Mouse (Mus musculus) embryo, embryonic 9.5 days (tissue): Measurements from ENCODE around the gene Celf2.

Experiments
- DNase-seq: peaks from one replicate; pipeline ENCODE4 v3.0.0-alpha.2; 2017; ENCODE audit errors: extremely low spot score

The Celf2 gene

DNA sequence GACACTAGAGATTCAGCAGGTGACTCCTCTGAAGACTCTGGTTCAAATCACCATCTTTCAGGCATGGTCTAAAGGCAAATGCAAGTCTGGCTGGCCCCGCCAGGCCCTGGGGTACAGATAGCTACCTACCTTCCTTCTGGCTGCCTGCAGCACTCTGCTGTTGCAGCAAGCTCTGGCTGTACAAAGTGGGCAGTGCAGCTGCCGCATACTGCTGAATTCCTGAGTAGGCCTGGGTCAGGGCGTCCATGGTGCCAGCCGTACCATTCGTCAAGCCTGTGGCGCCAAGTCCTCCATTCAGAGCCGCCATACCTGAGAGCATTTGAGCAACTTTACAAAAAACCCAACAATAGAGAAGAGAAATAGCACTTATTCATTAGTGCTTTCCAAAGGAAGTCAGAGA lies 955.7 kb downstream of the Celf2 start:
- no peak for DNase-seq

GRCm38 (mm10) chr2:6549251-6549650 lies 960.1 kb downstream of the Celf2 start:
- DNase-seq, result no peak

GRCm38 (mm10) chr2:6547139-6547664 lies 962.2 kb downstream of the Celf2 start:
- DNase-seq, result peak; percentile 67

GRCm38 (mm10) chr2:6546462-6547138 lies 962.8 kb downstream of the Celf2 start:
- DNase-seq, result peak; percentile 12

DNA sequence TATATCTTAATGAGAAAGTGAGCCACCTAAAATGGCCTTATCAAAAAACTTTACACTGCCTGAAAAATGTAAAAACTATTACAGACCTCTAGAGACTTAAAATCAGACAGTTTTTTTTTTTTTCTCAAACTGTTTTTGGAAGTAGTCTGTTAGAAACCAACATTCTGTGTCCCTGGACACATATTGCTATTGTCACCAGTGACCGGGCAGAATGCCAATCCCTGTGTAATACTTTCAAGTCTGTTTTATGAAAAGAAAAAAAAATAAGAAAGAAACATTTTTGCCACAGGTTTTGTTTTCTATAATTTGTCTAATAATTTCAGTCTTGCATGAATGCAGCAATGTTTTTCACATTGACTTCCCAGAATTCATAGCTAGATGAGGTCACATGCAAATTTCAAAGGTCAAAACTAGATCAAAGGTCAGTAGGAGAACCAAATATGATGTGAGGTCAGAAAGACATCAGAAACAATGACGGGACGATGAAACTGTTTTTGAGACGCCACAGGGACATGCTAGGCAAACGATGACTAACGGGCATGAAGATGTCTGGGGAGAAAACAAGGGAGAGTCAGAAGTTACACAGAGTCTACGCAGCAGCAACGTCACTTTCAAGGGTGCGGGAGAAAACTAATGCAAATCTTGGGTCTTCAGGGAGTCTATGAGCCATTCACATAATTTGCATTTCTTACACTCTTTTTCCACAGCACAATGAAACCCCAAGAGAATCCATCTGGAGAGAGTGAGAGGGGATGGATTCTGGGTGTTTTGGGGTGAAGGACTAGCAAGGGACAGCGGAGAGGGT lies 964.0 kb downstream of the Celf2 start:
- DNase-seq, result no peak

DNA sequence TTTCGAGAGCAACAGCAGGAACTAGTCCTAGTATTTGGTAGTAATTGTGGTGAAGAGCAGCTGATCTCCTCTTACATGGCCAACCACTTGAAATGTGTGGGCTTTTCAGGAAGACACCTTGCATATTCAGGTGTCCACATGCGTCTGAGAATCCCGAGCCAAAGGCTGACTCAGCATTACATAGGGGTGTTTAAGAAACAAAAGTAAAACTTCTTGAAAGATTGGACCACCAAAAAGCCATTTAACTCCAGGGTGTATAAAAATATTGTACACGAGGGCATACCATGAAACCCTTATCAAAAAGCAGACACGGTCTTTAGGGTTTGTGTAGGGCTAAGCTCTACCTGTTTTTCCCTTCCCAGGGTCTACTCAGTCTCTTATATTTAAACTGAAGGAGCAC lies 965.7 kb downstream of the Celf2 start:
- no peak for DNase-seq

DNA sequence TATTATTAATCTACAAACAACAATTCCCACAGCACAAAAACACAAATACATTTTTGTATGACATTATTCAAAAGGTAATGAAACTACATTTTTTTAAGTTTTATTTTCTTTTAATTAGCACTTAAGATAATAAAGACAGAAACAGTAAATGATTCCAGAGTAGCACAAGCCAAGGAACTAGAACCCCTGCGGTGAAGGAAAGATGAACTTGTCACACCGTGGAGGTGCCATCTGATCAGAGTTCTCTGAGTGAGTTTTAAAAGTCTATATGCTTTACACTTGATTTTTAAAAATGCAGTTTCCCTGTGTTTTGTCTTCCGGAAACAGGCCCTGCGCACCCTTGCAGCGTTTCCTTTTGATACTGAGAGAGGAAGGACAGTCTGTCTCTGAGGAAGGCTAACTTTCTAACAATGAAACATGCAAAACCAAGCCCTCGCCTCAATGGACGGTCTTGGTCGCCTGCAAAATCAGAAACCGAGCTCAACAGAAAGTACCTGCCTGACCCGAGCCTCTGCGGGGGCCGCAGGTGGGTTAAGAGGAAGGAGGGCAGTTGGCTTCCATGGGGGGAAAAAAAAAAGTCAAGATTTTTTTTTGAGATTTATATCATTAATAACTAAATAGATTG lies 966.7 kb downstream of the Celf2 start:
- no peak for DNase-seq

DNA sequence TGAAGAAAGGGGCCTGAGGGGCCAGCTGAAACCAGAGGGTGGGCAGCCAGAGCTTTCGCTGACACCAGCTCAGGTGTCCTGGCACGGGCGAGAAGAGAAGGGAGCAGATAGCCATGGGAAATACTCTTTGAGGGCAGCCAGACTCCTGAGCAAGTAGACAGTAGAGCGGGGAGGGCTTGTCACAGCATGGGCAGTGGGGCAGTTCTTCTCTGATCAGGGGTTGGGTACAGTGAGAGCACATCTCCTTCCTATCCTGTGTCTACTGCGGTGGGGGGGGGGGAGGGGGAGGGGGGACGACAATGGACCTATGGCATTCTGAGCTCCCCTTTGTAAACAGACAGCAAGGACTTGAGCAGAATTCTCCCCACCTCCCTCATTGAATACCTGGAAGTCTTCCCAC lies 968.5 kb downstream of the Celf2 start:
- no peak for DNase-seq

DNA sequence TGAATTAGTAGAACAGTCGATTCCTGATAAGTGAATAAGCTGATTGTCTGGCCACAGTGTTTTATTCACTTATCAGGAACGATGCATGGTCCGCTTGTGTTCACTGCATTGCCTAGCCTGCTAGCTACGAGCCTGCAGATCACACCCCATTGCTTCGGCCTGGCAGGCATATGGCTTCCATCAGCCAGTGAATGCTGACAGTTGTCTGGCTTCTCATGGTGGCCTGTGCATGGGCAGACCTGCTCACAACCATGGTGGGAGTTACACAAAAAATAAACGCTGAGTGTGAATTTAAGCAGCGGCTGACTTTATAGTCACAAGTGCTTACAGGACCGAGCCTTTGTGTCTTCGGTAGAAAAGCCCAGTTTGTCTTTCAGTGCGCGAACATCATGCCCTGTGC lies 969.3 kb downstream of the Celf2 start:
- DNase-seq, result no peak

DNA sequence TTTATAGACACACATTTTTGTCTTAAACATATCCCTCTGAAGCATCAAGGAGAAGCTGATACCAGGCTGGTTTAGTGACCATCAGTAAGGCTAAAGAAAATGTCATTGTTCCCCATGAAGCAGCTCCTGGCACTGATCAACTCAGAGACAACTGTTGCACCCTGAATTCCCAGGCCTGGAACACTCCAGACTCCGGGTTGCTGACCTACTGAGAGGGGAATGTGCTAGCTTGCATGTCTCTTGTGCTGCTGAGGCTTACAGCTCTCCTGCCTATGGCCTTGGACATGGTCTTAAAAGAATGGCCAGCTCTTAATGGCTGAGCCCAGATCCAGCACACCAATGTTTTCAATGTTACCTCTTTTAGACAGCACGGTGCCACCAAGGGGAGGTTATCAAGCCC lies 970.9 kb downstream of the Celf2 start:
- no peak for DNase-seq

GRCm38 (mm10) chr2:6538031-6538430 lies 971.3 kb downstream of the Celf2 start:
- no peak for DNase-seq

- no peak for DNase-seq
These were observed 972.0 kb downstream of the Celf2 start for GRCm38 (mm10) chr2:6537326-6537725.

DNA sequence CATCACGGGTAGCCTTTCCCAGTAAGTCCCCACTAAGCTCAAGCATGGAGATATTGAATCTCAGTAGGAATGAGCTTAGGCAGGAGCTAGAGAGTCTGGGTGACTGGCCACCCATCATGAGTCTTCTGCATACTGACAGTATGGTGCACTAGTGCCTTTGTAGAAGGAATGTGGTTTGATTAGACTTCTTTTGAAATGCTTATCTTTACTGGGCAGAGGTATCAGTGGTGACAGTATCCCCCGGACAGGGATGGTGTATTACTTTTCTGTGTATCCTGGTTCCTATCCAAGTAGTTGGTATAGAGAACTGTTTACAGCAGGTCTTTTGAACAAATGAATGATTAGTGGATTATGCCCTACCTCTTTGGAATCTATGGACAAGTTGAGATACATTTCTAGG lies 973.0 kb downstream of the Celf2 start:
- DNase-seq, result no peak

- no peak for DNase-seq
These were observed 977.0 kb downstream of the Celf2 start for GRCm38 (mm10) chr2:6532341-6532740.

DNA sequence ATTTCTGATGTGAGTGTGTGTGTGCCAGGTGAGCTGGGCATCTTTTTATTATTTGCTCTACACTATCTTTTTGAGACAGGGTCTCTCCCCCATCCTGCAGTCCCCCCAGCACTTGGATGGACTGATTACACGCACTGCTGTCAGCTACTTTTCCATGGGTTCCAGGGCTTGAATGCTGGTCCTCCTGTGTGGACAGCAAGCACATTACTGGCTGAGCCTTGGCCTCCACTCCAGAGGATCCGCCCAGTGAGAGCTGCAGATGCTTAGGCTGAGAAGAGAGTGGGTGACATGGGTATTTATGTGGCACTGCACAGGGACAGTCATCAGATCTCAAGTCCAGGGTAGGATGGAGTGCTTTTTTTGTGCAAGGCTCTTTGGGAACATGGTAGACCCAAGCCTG lies 981.3 kb downstream of the Celf2 start:
- no peak for DNase-seq

DNA sequence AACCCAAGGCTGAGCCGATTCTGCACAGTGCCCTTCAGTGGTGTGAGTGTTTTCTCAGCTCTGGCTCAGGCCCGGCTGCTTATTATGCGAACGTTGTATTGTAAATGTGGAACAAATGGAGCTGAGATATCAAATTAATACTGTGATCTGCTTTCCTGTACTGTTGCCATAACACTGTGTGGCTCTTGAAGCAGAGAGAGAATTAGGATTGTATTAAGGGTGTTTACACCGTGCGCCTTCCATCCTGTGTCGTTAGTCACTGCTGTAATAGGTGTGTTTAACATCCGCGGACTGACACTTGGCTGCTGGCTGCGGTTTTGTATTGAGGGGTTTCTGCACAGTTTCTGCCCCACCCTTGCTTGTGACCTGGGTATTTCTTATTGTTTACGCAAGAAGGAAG lies 982.5 kb downstream of the Celf2 start:
- no peak for DNase-seq

DNA sequence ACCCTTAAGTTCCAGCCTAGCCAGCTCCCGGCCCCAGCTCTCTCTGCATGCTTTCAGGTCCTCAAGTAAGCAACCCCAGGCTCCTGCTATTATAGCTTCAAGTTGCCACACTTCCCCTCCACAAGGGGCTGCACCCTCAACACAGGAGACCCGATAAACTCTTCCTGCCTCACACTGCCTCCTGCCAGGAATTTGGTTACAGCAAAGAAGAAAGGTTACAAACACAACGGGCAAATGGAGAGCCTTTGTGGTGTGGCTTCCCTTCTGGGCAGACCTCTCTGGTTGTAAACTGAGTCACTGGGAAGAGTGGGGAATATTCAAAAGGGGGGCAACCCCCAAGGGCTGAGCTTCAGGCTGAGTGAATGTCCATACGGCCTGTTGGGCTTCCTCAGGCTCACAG lies 983.1 kb downstream of the Celf2 start:
- DNase-seq, result no peak

DNA sequence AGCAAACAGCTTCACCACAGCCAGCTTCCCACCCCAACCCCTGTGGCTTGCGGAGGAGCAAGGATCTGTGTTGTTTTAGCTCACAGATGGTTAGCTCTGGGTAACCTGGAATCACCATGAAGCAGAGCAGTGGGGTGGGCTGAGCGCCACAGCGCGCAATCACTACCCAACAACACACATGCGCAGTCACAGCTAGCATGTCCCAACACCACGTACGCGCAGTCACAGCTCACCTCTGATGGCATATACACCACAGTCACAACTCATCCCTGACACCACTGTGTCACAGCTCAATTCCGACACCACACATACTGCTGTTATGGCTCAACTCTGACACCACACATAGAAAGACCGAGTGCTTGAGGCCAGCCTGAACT lies 985.5 kb downstream of the Celf2 start:
- DNase-seq, result no peak

DNA sequence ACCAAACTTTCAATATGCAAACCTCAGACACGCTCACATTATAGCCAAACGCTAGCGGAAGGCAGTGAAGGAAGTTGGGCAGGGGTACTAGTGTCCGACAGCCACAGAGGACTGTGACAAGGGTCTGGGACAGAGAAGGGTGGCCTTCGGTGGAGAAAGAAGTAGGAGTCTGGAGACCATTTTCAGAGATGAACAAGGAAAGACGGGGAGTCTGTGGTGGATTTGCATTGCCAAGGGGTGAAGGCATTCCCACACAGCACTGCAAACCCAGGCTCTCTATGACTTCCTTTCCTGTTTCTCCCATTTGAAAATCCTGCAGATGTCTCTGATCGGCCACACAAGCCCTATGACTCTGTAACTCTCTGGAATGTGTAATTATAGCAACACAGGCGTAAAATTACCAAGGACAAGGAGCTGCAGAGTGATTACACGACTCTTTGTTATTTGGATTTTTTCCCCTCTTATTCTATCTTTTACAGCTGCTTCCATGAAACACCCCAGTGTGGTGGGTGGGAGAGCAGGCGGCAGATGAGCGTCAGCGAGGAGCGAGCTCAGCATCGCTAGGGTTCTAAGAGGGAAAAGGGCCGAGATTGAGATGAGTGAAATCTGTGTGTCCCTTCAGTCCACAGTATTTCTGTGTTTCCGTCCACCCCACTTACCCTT lies 986.0 kb downstream of the Celf2 start:
- no peak for DNase-seq

DNA sequence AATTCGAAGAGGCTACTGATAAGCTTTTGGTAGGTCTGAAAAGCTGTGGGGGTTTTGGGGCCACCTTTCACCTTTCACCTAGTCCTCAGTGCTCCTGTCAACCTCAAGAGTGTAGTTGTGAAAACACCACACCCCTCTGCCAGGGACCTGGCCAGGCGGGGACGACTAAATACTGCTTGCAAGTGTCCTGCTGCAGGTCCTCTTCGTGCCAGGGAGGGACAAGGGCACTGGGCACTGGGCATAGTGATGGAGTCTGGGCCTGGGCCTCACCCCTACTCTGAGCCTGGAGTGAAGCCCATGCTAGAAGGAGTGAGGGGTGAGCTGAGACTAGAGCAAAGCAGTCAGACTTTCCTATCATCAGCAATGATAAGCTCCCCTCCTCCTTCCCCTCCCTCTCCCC lies 987.0 kb downstream of the Celf2 start:
- no peak for DNase-seq

DNA sequence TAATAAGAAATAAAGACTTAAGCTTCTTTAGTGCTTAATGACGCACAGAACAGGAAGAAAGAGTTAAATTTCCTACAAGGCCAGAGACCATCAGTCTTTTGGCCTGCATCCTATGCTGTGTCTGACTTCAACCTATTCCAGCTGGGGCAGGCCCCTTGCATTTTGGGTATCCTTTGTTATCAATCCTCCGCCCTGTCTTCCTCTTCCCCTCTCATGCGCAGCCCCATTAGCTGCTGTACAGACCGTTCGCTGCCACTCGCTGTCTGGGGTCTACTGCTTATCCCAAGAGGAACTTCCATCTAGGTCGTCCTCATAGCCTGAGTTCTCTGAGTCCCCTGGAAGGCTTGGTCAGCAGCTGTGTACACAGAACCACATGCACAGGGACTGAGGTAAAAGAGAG lies 996.2 kb downstream of the Celf2 start:
- no peak for DNase-seq

DNA sequence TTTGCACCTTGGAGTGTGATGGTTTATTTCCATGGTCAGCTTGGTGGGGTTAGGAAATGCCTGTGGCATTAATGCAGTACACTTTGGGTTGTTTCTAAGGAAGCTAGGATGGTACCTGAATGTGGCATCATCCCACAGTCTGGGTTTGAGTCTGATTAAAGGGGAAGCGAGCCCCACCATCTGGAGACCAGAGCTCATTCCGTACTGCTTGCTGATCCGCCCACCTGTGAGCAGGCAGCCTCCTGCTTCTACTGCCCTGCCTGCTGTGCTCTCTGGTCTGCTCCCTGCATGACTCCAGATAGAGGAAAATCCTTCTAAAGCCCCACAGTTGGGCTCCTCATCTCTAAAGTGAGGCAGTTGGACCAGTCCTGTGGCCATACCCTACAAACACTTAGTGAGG lies 1002.3 kb downstream of the Celf2 start:
- DNase-seq, result no peak
